Mouse (Mus musculus): Measurements from ENCODE around the gene Ubxn11. TPM values are rescaled to one million over a fixed set of nuclear protein-coding genes. Genes with fewer than 3 reads are reported as not detected.

The Ubxn11 gene
- polyA plus RNA-seq, 1 experiment from 2014 or later: 13.3 TPM

DNA sequence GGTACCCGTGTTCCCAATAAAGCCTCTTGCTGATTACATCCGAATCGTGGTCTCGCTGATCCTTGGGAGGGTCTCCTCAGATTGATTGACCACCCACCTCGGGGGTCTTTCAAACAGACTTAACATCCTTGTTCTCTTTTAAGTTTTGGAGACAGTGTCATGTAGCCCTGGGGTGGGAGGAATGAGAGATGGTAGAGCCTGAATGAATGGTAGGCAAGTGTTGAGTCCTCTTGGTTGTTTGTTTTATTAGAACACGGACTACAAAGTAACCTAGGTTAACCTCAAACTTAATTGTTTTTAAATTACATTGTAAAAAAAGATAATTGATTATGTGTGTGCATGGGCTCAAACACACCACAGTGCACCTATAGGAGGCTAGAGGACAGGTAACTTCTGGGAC, 62.2 kb downstream of the Ubxn11 start:
- WGBS: 94% methylated on average over 4 of the region's 6 CpGs
- Histone ChIP-seq H3K9me3 (ENCODE audit: control insufficient read depth, low read length) (no peaks in the 10 kb centered on the region), H3K36me3 (ENCODE audit: control insufficient read depth, insufficient read depth) (no peaks in the 10 kb centered on the region), H3K9ac (replicated peaks; ENCODE audit: low read depth, low read length) (no peak overlapping the region), H3K4me1 (replicated peaks; ENCODE audit: control insufficient read depth, insufficient read depth, low read length) (no peaks in the 10 kb centered on the region), H3K27me3 (replicated peaks; ENCODE audit: control insufficient read depth, insufficient read depth, low read length) (no peaks in the 10 kb centered on the region), H3K4me3 (replicated peaks; ENCODE audit: low read length) (no peak overlapping the region), H3K27ac (ENCODE audit: low read length) (no peak overlapping the region), H3K4me2 (ENCODE audit: low read length) (no peak overlapping the region)
- no peak for ATAC-seq

DNA sequence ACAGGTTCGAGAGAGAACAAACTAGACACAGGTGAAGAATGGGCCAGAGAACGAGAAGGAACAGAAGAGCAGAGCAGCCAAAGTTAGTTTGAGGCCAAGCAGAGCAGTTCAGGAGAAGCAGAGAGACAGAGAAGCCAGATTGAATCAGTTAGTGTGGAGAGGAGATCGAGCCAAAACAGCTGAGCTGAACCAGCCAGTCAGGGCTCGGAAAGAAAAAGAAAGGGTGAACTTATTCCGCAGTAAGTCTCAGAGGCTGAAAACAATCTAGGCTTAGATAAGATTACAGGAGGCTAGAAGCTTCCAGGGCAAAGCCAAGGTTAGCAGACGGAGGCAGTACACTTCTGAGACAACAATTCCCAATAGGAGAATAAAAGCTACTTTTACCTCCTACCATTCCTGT, 62.7 kb downstream of the Ubxn11 start:
- no peaks in the 10 kb centered on the region for H3K9me3 ChIP-seq (ENCODE audit: control insufficient read depth, low read length)
- H3K27ac ChIP-seq (ENCODE audit: low read length): no peak overlapping the region
- H3K36me3 ChIP-seq (ENCODE audit: control insufficient read depth, insufficient read depth): no peaks in the 10 kb centered on the region
- WGBS: 85% methylated on average over 6 of the region's 6 CpGs
- no peaks in the 10 kb centered on the region for H3K27me3 ChIP-seq (replicated peaks; ENCODE audit: control insufficient read depth, insufficient read depth, low read length)
- no peak overlapping the region for H3K4me2 ChIP-seq (ENCODE audit: low read length)
- H3K4me3 ChIP-seq (replicated peaks; ENCODE audit: low read length): no peak overlapping the region
- no peak overlapping the region for H3K9ac ChIP-seq (replicated peaks; ENCODE audit: low read depth, low read length)
- no peaks in the 10 kb centered on the region for H3K4me1 ChIP-seq (replicated peaks; ENCODE audit: control insufficient read depth, insufficient read depth, low read length)
- ATAC-seq: no peak

DNA sequence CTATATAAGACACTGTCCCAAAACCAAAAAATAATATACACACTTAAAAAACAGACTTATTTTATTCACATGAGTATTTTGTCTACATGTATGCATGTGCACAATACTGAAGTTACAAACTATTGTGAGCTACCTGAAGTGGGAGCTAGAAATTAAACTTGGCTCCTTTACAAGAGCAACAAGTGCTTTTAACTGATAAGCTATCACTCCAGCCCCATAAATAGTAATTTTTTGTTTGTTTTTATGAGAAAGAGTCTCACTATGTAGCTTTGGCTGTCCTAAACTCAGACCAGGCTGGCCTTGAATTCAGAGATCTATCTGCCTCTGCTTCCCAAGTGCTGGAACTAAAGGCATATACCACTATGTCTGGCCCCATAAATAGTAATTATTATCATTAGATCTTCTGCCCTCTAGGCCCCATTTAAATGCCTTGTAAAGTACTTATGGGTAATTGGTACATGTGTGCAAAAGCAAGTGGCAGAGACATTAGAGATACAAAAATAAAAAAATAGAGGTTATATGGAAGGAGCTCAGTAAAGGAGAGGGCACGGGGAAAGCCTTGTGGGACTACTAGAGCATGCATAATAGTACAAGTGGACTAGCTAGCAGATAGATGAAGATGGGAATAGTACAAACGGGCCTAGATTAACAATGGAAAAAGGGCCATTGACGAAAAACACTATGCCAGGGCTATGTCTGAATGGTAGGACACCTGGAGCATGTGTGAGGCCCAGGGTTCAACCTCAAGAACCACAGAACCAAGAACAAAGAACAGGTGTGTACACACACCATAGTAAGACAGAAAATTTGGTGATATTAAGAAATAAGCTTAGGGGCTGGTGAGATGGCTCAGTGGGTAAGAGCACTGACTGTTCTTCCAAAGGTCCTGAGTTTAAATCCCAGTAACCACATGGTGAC, 63.4 kb downstream of the Ubxn11 start:
- no peaks in the 10 kb centered on the region for H3K9me3 ChIP-seq (ENCODE audit: control insufficient read depth, low read length)
- H3K4me3 ChIP-seq (replicated peaks; ENCODE audit: low read length): no peak overlapping the region
- H3K27ac ChIP-seq (ENCODE audit: low read length): no peak overlapping the region
- no peak for ATAC-seq
- no peaks in the 10 kb centered on the region for H3K36me3 ChIP-seq (ENCODE audit: control insufficient read depth, insufficient read depth)
- no peak overlapping the region for H3K9ac ChIP-seq (replicated peaks; ENCODE audit: low read depth, low read length)
- H3K27me3 ChIP-seq (replicated peaks; ENCODE audit: control insufficient read depth, insufficient read depth, low read length): no peaks in the 10 kb centered on the region
- no peaks in the 10 kb centered on the region for H3K4me1 ChIP-seq (replicated peaks; ENCODE audit: control insufficient read depth, insufficient read depth, low read length)
- H3K4me2 ChIP-seq (ENCODE audit: low read length): no peak overlapping the region
- WGBS: 83% methylated on average over 3 of the region's 3 CpGs

DNA sequence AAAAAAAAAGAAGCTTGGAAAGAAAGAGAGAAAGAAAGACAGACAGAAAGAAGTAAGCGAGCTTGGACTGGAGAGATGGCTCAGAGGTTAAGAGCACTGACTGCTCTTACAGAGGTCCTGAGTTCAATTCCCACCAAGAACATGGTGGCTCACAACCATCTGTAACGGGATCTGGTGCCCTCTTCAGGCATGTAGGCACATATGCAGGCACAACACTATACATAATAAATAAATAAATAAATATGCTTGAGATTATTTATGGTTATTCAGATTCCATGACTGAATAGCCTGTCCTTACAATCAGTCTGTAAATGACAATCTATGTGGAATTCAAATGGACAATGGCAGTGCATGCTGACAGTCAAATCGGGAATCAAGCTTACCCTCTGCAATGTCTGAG, 64.5 kb downstream of the Ubxn11 start:
- Histone ChIP-seq H3K4me1 (replicated peaks; ENCODE audit: control insufficient read depth, insufficient read depth, low read length) (no peaks in the 10 kb centered on the region), H3K4me2 (ENCODE audit: low read length) (no peak overlapping the region), H3K9ac (replicated peaks; ENCODE audit: low read depth, low read length) (no peak overlapping the region), H3K36me3 (ENCODE audit: control insufficient read depth, insufficient read depth) (no peaks in the 10 kb centered on the region), H3K27ac (ENCODE audit: low read length) (no peak overlapping the region), H3K9me3 (ENCODE audit: control insufficient read depth, low read length) (no peaks in the 10 kb centered on the region), H3K27me3 (replicated peaks; ENCODE audit: control insufficient read depth, insufficient read depth, low read length) (no peaks in the 10 kb centered on the region), H3K4me3 (replicated peaks; ENCODE audit: low read length) (no peak overlapping the region)
- no peak for ATAC-seq
- WGBS: 94% methylated on average over 3 of the region's 3 CpGs

DNA sequence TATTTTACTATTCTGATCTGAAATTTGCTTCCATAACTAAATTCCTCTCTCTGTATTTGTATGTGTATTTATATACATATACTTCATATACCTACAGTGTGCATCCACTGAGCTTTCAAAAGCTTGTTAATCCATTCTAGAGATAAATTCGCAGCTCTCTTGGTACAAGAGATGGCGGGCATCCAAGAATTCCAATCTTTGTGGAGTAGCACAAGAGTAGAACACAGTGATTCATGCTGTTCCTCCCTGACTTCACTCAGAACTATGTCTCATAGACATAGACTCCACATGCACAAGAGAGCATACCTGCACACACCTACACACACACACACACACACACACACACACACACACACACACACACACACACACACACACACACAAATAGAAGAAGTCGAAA, 70.0 kb downstream of the Ubxn11 start:
- Histone ChIP-seq H3K36me3 (ENCODE audit: control insufficient read depth, insufficient read depth) (no peaks in the 10 kb centered on the region; the same call in 1 of the 2 replicates), H3K4me3 (replicated peaks; ENCODE audit: low read length) (no peak overlapping the region), H3K4me2 (ENCODE audit: low read length) (no peak overlapping the region), H3K27me3 (replicated peaks; ENCODE audit: control insufficient read depth, insufficient read depth, low read length) (no peaks in the 10 kb centered on the region), H3K9me3 (ENCODE audit: control insufficient read depth, low read length) (no peaks in the 10 kb centered on the region), H3K9ac (replicated peaks; ENCODE audit: low read depth, low read length) (no peak overlapping the region), H3K27ac (ENCODE audit: low read length) (no peak overlapping the region), H3K4me1 (replicated peaks; ENCODE audit: control insufficient read depth, insufficient read depth, low read length) (no peaks in the 10 kb centered on the region)
- no peak for ATAC-seq
- 69% methylated on average over 3 of the region's 3 CpGs for WGBS

Other genes starting within 250 kb of the Ubxn11 start
- gene Rps6ka1, start 214.8 kb upstream of the Ubxn11 start, polyA plus RNA-seq (2015; fragmentation: Nextera tagmentation; extraction: Ambion mirVana): 17.6 and 19.2 TPM in 2 replicates
- 1,750 and 1,938 TPM in 2 replicates for gene Hmgn2, start 133.9 kb upstream of the Ubxn11 start, polyA plus RNA-seq (2015; fragmentation: Nextera tagmentation; extraction: Ambion mirVana)
- 52.5 and 60.9 TPM in 2 replicates for gene Dhdds, start 101.7 kb upstream of the Ubxn11 start, polyA plus RNA-seq (2015; fragmentation: Nextera tagmentation; extraction: Ambion mirVana)
- gene Lin28a, start 83.7 kb upstream of the Ubxn11 start, polyA plus RNA-seq (2015; fragmentation: Nextera tagmentation; extraction: Ambion mirVana): not detected in 2 replicates
- gene Zfp683, start 48.7 kb upstream of the Ubxn11 start, polyA plus RNA-seq (2015; fragmentation: Nextera tagmentation; extraction: Ambion mirVana): not detected in 2 replicates
- 1.2 and 1.6 TPM in 2 replicates for gene Crybg2, start 41.8 kb upstream of the Ubxn11 start, polyA plus RNA-seq (2015; fragmentation: Nextera tagmentation; extraction: Ambion mirVana)
- 0.91 and 1.4 TPM in 2 replicates for gene Cd52, start 7.5 kb upstream of the Ubxn11 start, polyA plus RNA-seq (2015; fragmentation: Nextera tagmentation; extraction: Ambion mirVana)
- 321 and 354 TPM in 2 replicates for gene Sh3bgrl3, start 26.2 kb downstream of the Ubxn11 start, polyA plus RNA-seq (2015; fragmentation: Nextera tagmentation; extraction: Ambion mirVana)
- 20.1 and 21.5 TPM in 2 replicates for gene Cep85, start 84.5 kb downstream of the Ubxn11 start, polyA plus RNA-seq (2015; fragmentation: Nextera tagmentation; extraction: Ambion mirVana)
- not detected in 2 replicates for gene Gm7534, start 100.4 kb downstream of the Ubxn11 start, polyA plus RNA-seq (2015; fragmentation: Nextera tagmentation; extraction: Ambion mirVana)
- gene Catsper4, start 124.8 kb downstream of the Ubxn11 start, polyA plus RNA-seq (2015; fragmentation: Nextera tagmentation; extraction: Ambion mirVana): not detected in 2 replicates
- 0.21 and 0.33 TPM in 2 replicates for gene Cnksr1, start 135.8 kb downstream of the Ubxn11 start, polyA plus RNA-seq (2015; fragmentation: Nextera tagmentation; extraction: Ambion mirVana)
- 0.31 and 0.61 TPM in 2 replicates for gene E130218I03Rik, start 141.1 kb downstream of the Ubxn11 start, polyA plus RNA-seq (2015; fragmentation: Nextera tagmentation; extraction: Ambion mirVana)
- 17.1 TPM in 2 replicates for gene Zfp593, start 143.0 kb downstream of the Ubxn11 start, polyA plus RNA-seq (2015; fragmentation: Nextera tagmentation; extraction: Ambion mirVana)
- not detected in 2 replicates for gene Gm30191, start 144.4 kb downstream of the Ubxn11 start, polyA plus RNA-seq (2015; fragmentation: Nextera tagmentation; extraction: Ambion mirVana)
- 12.2 and 12.5 TPM in 2 replicates for gene Grrp1, start 151.5 kb downstream of the Ubxn11 start, polyA plus RNA-seq (2015; fragmentation: Nextera tagmentation; extraction: Ambion mirVana)
- 46.7 and 47.1 TPM in 2 replicates for gene Pdik1l, start 185.3 kb downstream of the Ubxn11 start, polyA plus RNA-seq (2015; fragmentation: Nextera tagmentation; extraction: Ambion mirVana)
- 0.15 and 0.26 TPM in 2 replicates for gene Trim63, start 212.6 kb downstream of the Ubxn11 start, polyA plus RNA-seq (2015; fragmentation: Nextera tagmentation; extraction: Ambion mirVana)
- gene Slc30a2, start 240.6 kb downstream of the Ubxn11 start, polyA plus RNA-seq (2015; fragmentation: Nextera tagmentation; extraction: Ambion mirVana): 0.15 and 0.17 TPM in 2 replicates

Data from forebrain, embryonic 16.5 days (tissue).